Mouse (Mus musculus) brown adipose tissue, adult 24 weeks (tissue): ENCODE results near the gene Fbxo47. TPM values are rescaled to one million over a fixed set of nuclear protein-coding genes. Genes with fewer than 3 reads are reported as not detected.

ENCODE experiments used
- H3K27ac ChIP-seq: fragments of 200-500 bp; replicated peaks from 2 replicates; pipeline ENCODE4 v1.5.1; 2012; ENCODE audit warnings: low read depth, mild to moderate bottlenecking, low read length
- H3K4me1 ChIP-seq: fragments of 200-500 bp; 2 replicates; pipeline ENCODE4 v1.6.1; 2012; ENCODE audit warnings: low read length, mixed read lengths; ENCODE audit not compliant: control insufficient read depth, insufficient read depth, insufficient read length
- H3K4me3 ChIP-seq: fragments of 200-500 bp; 2 replicates; pipeline ENCODE4 v1.5.1; 2012; ENCODE audit warnings: low read depth, mild to moderate bottlenecking, low read length, moderate library complexity; ENCODE audit not compliant: insufficient read depth
- polyA plus RNA-seq: library from polyadenylated mRNA; stranded (reverse); fragments of >200 nt; gene quantifications from 2 replicates; pipeline ENCODE4 v1.2.4, GENCODE M21; 2012; ENCODE audit not compliant: missing spikeins, insufficient read depth, insufficient read length

Gene Fbxo47
- 1.3 and 1.8 TPM in 2 replicates for polyA plus RNA-seq

- no peaks in the 10 kb centered on the region for H3K4me1 ChIP-seq
- peak within 1 kb of the TSS; percentile 90 for H3K27ac ChIP-seq
- peak within 1 kb of the TSS; percentile 80 for H3K4me3 ChIP-seq
Measured at GRCm38 (mm10) chr11:97883918-97884600, at the start of gene Fbxo47. Gene Fbxo47 (minus strand): TSS chr11:97884154.

GRCm38 (mm10) chr11:97933553-97933952 is 49.6 kb upstream of the Fbxo47 start:
- H3K4me3 ChIP-seq = no peak overlapping the region
- H3K4me1 ChIP-seq = peaks cover 3% of the 10 kb centered on the region; the same call in 1 of the 2 replicates

GRCm38 (mm10) chr11:97928905-97929304 is 45.0 kb upstream of the Fbxo47 start:
- no peak overlapping the region for H3K4me3 ChIP-seq
- no peak overlapping the region for H3K27ac ChIP-seq
- peaks cover 3% of the 10 kb centered on the region; the same call in 1 of the 2 replicates for H3K4me1 ChIP-seq

More at GRCm38 (mm10) chr11:97933553-97933952, 49.6 kb upstream of the Fbxo47 start:
- H3K27ac ChIP-seq = no peak overlapping the region

GRCm38 (mm10) chr11:97924217-97924616 is 40.3 kb upstream of the Fbxo47 start:
- Histone ChIP-seq H3K4me1 (no peaks in the 10 kb centered on the region), H3K4me3 (no peak overlapping the region), H3K27ac (no peak overlapping the region)

GRCm38 (mm10) chr11:97923639-97924038 is 39.7 kb upstream of the Fbxo47 start:
- no peak overlapping the region for H3K27ac ChIP-seq
- no peak overlapping the region for H3K4me3 ChIP-seq
- no peaks in the 10 kb centered on the region for H3K4me1 ChIP-seq

- no peak overlapping the region for H3K27ac ChIP-seq
- no peaks in the 10 kb centered on the region for H3K4me1 ChIP-seq
- H3K4me3 ChIP-seq = no peak overlapping the region
Measured at GRCm38 (mm10) chr11:97915974-97916503, 32.1 kb upstream of the Fbxo47 start.

GRCm38 (mm10) chr11:97915471-97915870 is 31.5 kb upstream of the Fbxo47 start:
- no peak overlapping the region for H3K27ac ChIP-seq
- no peaks in the 10 kb centered on the region for H3K4me1 ChIP-seq
- no peak overlapping the region for H3K4me3 ChIP-seq

- H3K4me1 ChIP-seq = no peaks in the 10 kb centered on the region
Measured at GRCm38 (mm10) chr11:97913111-97913510, 29.2 kb upstream of the Fbxo47 start.

GRCm38 (mm10) chr11:97908634-97909348 is 24.8 kb upstream of the Fbxo47 start:
- Histone ChIP-seq H3K4me3 (no peak overlapping the region), H3K4me1 (no peaks in the 10 kb centered on the region), H3K27ac (no peak overlapping the region)

More at GRCm38 (mm10) chr11:97913111-97913510, 29.2 kb upstream of the Fbxo47 start:
- no peak overlapping the region for H3K27ac ChIP-seq
- no peak overlapping the region for H3K4me3 ChIP-seq

GRCm38 (mm10) chr11:97907935-97908334 is 24.0 kb upstream of the Fbxo47 start:
- no peak overlapping the region for H3K27ac ChIP-seq
- no peaks in the 10 kb centered on the region for H3K4me1 ChIP-seq
- H3K4me3 ChIP-seq = no peak overlapping the region

- H3K4me1 ChIP-seq = no peaks in the 10 kb centered on the region
- no peak overlapping the region for H3K4me3 ChIP-seq
- H3K27ac ChIP-seq = no peak overlapping the region
Measured at GRCm38 (mm10) chr11:97906905-97907304, 23.0 kb upstream of the Fbxo47 start.

GRCm38 (mm10) chr11:97905941-97906340 is 22.0 kb upstream of the Fbxo47 start:
- H3K4me1 ChIP-seq = no peaks in the 10 kb centered on the region
- no peak overlapping the region for H3K4me3 ChIP-seq
- no peak overlapping the region for H3K27ac ChIP-seq

- Histone ChIP-seq H3K4me3 (no peak overlapping the region), H3K4me1 (no peaks in the 10 kb centered on the region), H3K27ac (no peak overlapping the region)
Measured at GRCm38 (mm10) chr11:97905540-97905939, 21.6 kb upstream of the Fbxo47 start.

GRCm38 (mm10) chr11:97904801-97905200 is 20.8 kb upstream of the Fbxo47 start:
- H3K4me3 ChIP-seq = no peak overlapping the region
- H3K4me1 ChIP-seq = no peaks in the 10 kb centered on the region
- H3K27ac ChIP-seq = no peak overlapping the region

GRCm38 (mm10) chr11:97901806-97902205 is 17.9 kb upstream of the Fbxo47 start:
- H3K27ac ChIP-seq = no peak overlapping the region
- H3K4me3 ChIP-seq = no peak overlapping the region
- no peaks in the 10 kb centered on the region for H3K4me1 ChIP-seq
